Comparison of ENCODE assay signal across 15 mouse cellular contexts in the genomic region with DNA sequence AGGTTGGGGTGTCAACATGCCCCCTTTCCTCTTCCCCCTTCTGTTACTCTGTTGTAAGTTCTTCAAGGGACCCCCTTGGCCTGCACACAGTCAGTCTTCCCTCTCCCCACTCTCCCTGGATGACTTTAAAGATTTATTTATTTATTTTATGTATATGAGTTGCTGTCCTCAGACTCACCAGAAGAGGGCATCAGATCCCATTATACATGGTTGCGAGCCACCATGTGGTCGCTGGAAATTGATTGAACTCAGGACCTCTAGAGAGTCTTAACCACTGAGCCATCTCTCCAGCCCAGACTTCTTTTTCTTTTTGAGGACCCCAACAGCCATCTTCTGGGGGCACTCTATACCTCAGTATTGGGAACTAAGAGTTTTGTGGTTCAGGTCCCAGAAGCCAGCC. TPM values are rescaled to one million over a fixed set of nuclear protein-coding genes. Genes with fewer than 3 reads are reported as not detected.
DNase-seq lines count a peak whose midpoint lies in the region; ATAC-seq and TF ChIP-seq lines count a peak whose summit lies in the region.
"Had no signal": no experiment of that assay in that cellular context is flagged by ENCODE, and none has a peak within 500 bp of the region (broad histone marks: within the 10 kb centered on the region; RNA-seq: fewer than 3 reads in every experiment).

No protein-coding gene starts in this region.

- dilution Hi-C loops in CH12.LX (cut with MboI; ENCODE audit: extremely low pct_ligation_motif_present, extremely low pct_unique_long_range_greater_than_20kb, low sequenced_read_pairs), result no loop called here

- TF ChIP-seq EP300 in liver, embryonic 14.5 days (IDR thresholded peaks at IDR 0.05; ENCODE audit: low read depth), result no peak
- no peak for TF ChIP-seq EP300 in CH12.LX (IDR thresholded peaks at IDR 0.05; ENCODE audit: low read length)

- H3K4me3 ChIP-seq in forebrain, postnatal 0 days (ENCODE audit: low read depth, low read length), result no peak overlapping the region
- no peak overlapping the region for H3K4me3 ChIP-seq in forebrain, embryonic 14.5 days (ENCODE audit: low read depth, low read length)
- no peak overlapping the region for H3K4me3 ChIP-seq in liver, embryonic 14.5 days (ENCODE audit: insufficient read depth in 1 of 2, low read depth in 2 of 2, low read length in 2 of 2)
- no peak overlapping the region for H3K4me3 ChIP-seq in liver, embryonic 12.5 days
- H3K4me3 ChIP-seq in CH12.LX (replicated peaks in 1 of 3; ENCODE audit: low read depth in 2 of 3, low read length in 2 of 3, poor library complexity in 1 of 3), result no peak overlapping the region
- H3K4me3 ChIP-seq: embryonic facial prominence, embryonic 15.5 days; forebrain, embryonic 15.5 days; liver, embryonic 15.5 days; myocyte had no signal

- no peaks in the 10 kb centered on the region for H3K79me2 ChIP-seq in CH12.LX (replicated peaks; ENCODE audit: control insufficient read depth, extremely low read depth, insufficient read depth, poor library complexity, severe bottlenecking)

- no peak overlapping the region for H3K27ac ChIP-seq in forebrain, postnatal 0 days (ENCODE audit: low read depth, low read length)
- no peak overlapping the region for H3K27ac ChIP-seq in forebrain, embryonic 14.5 days (ENCODE audit: low read depth, low read length)
- no peak overlapping the region for H3K27ac ChIP-seq in liver, embryonic 14.5 days
- no peak overlapping the region for H3K27ac ChIP-seq in liver, embryonic 12.5 days
- no peak overlapping the region for H3K27ac ChIP-seq in CH12.LX (ENCODE audit: insufficient read depth, low read depth)
- H3K27ac ChIP-seq: embryonic facial prominence, embryonic 15.5 days; forebrain, embryonic 15.5 days; liver, embryonic 15.5 days had no signal

- TF ChIP-seq POLR2A in CH12.LX (IDR thresholded peaks at IDR 0.05; ENCODE audit: low read depth, low read length), result no peak

- H3K36me3 ChIP-seq in forebrain, postnatal 0 days (ENCODE audit: insufficient read depth), result peaks cover 54% of the 10 kb centered on the region
- peaks cover 12% of the 10 kb centered on the region for H3K36me3 ChIP-seq in forebrain, embryonic 14.5 days (ENCODE audit: control insufficient read depth, insufficient read depth, low read length)
- H3K36me3 ChIP-seq in liver, embryonic 14.5 days (replicated peaks; ENCODE audit: control insufficient read depth, insufficient read depth, low read depth), result no peaks in the 10 kb centered on the region
- 0 out of 2 replicates have a peak, but pooled peaks cover 7% of the 10 kb centered on the region for H3K36me3 ChIP-seq in liver, embryonic 12.5 days
- H3K36me3 ChIP-seq in CH12.LX (replicated peaks in 1 of 2; ENCODE audit: control insufficient read depth in 1 of 2, insufficient read depth in 1 of 2, low read length in 1 of 2), result peaks cover 0 to 4% of the 10 kb centered on the region in 2 experiments
- H3K36me3 ChIP-seq: embryonic facial prominence, embryonic 15.5 days; liver, embryonic 15.5 days had no signal

- peak; percentile 42 for TF ChIP-seq CTCF in forebrain, postnatal 0 days (IDR thresholded peaks at IDR 0.05; ENCODE audit: low read depth)
- TF ChIP-seq CTCF in liver, embryonic 14.5 days (IDR thresholded peaks at IDR 0.05; ENCODE audit: low read depth), result peak; percentile 61
- peak in 1 of 2 experiments; percentile 54; a peak in 2 of 4 replicates for TF ChIP-seq CTCF in CH12.LX (conservative IDR thresholded peaks at IDR 0.05 in 1 of 2, IDR thresholded peaks at IDR 0.05 in 1 of 2; ENCODE audit: low read depth in 2 of 2, low read length in 2 of 2)

- no peak for ATAC-seq in forebrain, postnatal 0 days
- no peak for ATAC-seq in forebrain, embryonic 14.5 days
- no peak for ATAC-seq in liver, embryonic 14.5 days (ENCODE audit: insufficient read depth)
- no peak for ATAC-seq in liver, embryonic 12.5 days
- ATAC-seq: forebrain, embryonic 15.5 days had no signal

- WGBS in forebrain, postnatal 0 days, result 54% methylated on average over 2 of the region's 2 CpGs
- 50% methylated on average over 2 of the region's 2 CpGs for WGBS in forebrain, embryonic 14.5 days
- 50% methylated on average over 2 of the region's 2 CpGs for WGBS in liver, embryonic 14.5 days (ENCODE audit: insufficient replicate concordance)
- 49% methylated on average over 2 of the region's 2 CpGs for WGBS in liver, embryonic 12.5 days (ENCODE audit: insufficient replicate concordance)

- peak; percentile 7 for TF ChIP-seq RAD21 in CH12.LX (IDR thresholded peaks at IDR 0.05; ENCODE audit: low read depth, low read length)

- no peak overlapping the region for H3K4me2 ChIP-seq in forebrain, postnatal 0 days (ENCODE audit: low read depth)
- no peak overlapping the region for H3K4me2 ChIP-seq in forebrain, embryonic 14.5 days (ENCODE audit: low read length)
- H3K4me2 ChIP-seq in liver, embryonic 14.5 days (ENCODE audit: low read depth), result no peak overlapping the region
- H3K4me2 ChIP-seq in liver, embryonic 12.5 days, result no peak overlapping the region
- H3K4me2 ChIP-seq in CH12.LX (ENCODE audit: insufficient read depth, low read depth, poor library complexity, severe bottlenecking), result no peak overlapping the region
- H3K4me2 ChIP-seq: embryonic facial prominence, embryonic 15.5 days; forebrain, embryonic 15.5 days; liver, embryonic 15.5 days had no signal

- in situ Hi-C loops in CH12.LX (cut with MboI; ENCODE audit: low pct_ligation_motif_present, low pct_unique_long_range_greater_than_20kb, low sequenced_read_pairs), result no loop called here

- no peaks in the 10 kb centered on the region for H3K4me1 ChIP-seq in forebrain, postnatal 0 days (ENCODE audit: insufficient read depth)
- no peaks in the 10 kb centered on the region for H3K4me1 ChIP-seq in forebrain, embryonic 14.5 days (ENCODE audit: control insufficient read depth, insufficient read depth, low read length)
- H3K4me1 ChIP-seq in liver, embryonic 14.5 days (replicated peaks; ENCODE audit: control insufficient read depth in 2 of 2, insufficient read depth in 2 of 2, low read length in 1 of 2), result peaks cover 7 to 20% of the 10 kb centered on the region in 2 experiments; a peak in 3 of 4 replicates
- peaks cover 36% of the 10 kb centered on the region for H3K4me1 ChIP-seq in liver, embryonic 12.5 days
- H3K4me1 ChIP-seq in CH12.LX (ENCODE audit: control insufficient read depth in 1 of 2, insufficient read depth in 2 of 2), result peaks cover 9 to 12% of the 10 kb centered on the region in 2 experiments
- H3K4me1 ChIP-seq: embryonic facial prominence, embryonic 15.5 days; forebrain, embryonic 15.5 days had no signal

- H3K27me3 ChIP-seq in forebrain, postnatal 0 days (ENCODE audit: insufficient read depth, low read length), result no peaks in the 10 kb centered on the region
- H3K27me3 ChIP-seq in forebrain, embryonic 14.5 days (replicated peaks; ENCODE audit: control insufficient read depth, insufficient read depth, low read length), result no peaks in the 10 kb centered on the region
- H3K27me3 ChIP-seq in liver, embryonic 14.5 days (ENCODE audit: control insufficient read depth, insufficient read depth, low read length), result no peaks in the 10 kb centered on the region
- no peaks in the 10 kb centered on the region for H3K27me3 ChIP-seq in liver, embryonic 12.5 days (replicated peaks)
- no peaks in the 10 kb centered on the region for H3K27me3 ChIP-seq in CH12.LX (replicated peaks)
- H3K27me3 ChIP-seq: embryonic facial prominence, embryonic 15.5 days; forebrain, embryonic 15.5 days; liver, embryonic 15.5 days had no signal

- no peaks in the 10 kb centered on the region for H3K9me3 ChIP-seq in forebrain, postnatal 0 days (ENCODE audit: low read length)
- no peaks in the 10 kb centered on the region for H3K9me3 ChIP-seq in forebrain, embryonic 14.5 days (replicated peaks; ENCODE audit: control insufficient read depth, low read length)
- no peaks in the 10 kb centered on the region for H3K9me3 ChIP-seq in liver, embryonic 14.5 days (ENCODE audit: control insufficient read depth, low read length)
- H3K9me3 ChIP-seq in liver, embryonic 12.5 days (replicated peaks), result no peaks in the 10 kb centered on the region
- H3K9me3 ChIP-seq in CH12.LX (replicated peaks; ENCODE audit: low read length), result peaks cover 8% of the 10 kb centered on the region
- H3K9me3 ChIP-seq: embryonic facial prominence, embryonic 15.5 days; forebrain, embryonic 15.5 days; liver, embryonic 15.5 days had no signal

- no peak for DNase-seq in forebrain, postnatal 0 days
- no peak for DNase-seq in forebrain, embryonic 14.5 days (ENCODE audit: low spot score)
- DNase-seq in liver, embryonic 14.5 days (ENCODE audit: low read depth in 3 of 3, low spot score in 3 of 3), result no peak
- no peak for DNase-seq in CH12.LX (ENCODE audit: extremely low read depth)
- DNase-seq in naive thymus-derived CD4-positive, alpha-beta T cell, adult 2 months (ENCODE audit: low read depth), result peak; percentile 62
- DNase-seq in right cerebral cortex, adult 18-20 months, result no peak
- DNase-seq in left cerebral cortex, adult 9 months (ENCODE audit: low spot score in 2 of 2), result no peak
- DNase-seq: adrenal gland, postnatal 14 days; heart, adult 11 months; kidney, adult 18-20 months had no signal

- no peak overlapping the region for H3K9ac ChIP-seq in forebrain, postnatal 0 days
- no peak overlapping the region for H3K9ac ChIP-seq in forebrain, embryonic 14.5 days (ENCODE audit: low read length)
- H3K9ac ChIP-seq in liver, embryonic 14.5 days (replicated peaks), result no peak overlapping the region
- no peak overlapping the region for H3K9ac ChIP-seq in liver, embryonic 12.5 days
- H3K9ac ChIP-seq in CH12.LX (ENCODE audit: insufficient read depth, low read depth), result no peak overlapping the region
- H3K9ac ChIP-seq: embryonic facial prominence, embryonic 15.5 days; forebrain, embryonic 15.5 days; liver, embryonic 15.5 days had no signal

RNA-seq across cellular contexts. Expression of a gene that starts 20.4 kb away (rescaled TPM):
- 48.8 and 52.1 TPM in 2 replicates for total RNA-seq in forebrain, postnatal 0 days (2014; rRNA removed)
- 21.6 and 25.7 TPM in 2 replicates for polyA plus RNA-seq in forebrain, postnatal 0 days (2015; fragmentation: Nextera tagmentation; extraction: Ambion mirVana)
- 33.1 and 36.6 TPM in 2 replicates for polyA plus RNA-seq in forebrain, embryonic 14.5 days (2014; fragmentation: Nextera tagmentation; extraction: Ambion mirVana)
- 11.2 and 11.9 TPM in 2 replicates for polyA plus RNA-seq in liver, embryonic 14.5 days (2012; rRNA removed)
- polyA plus RNA-seq in liver, embryonic 14.5 days (2014; fragmentation: Nextera tagmentation; extraction: Ambion mirVana), result 9.4 and 10.8 TPM in 2 replicates
- polyA plus RNA-seq in liver, embryonic 12.5 days (2016; fragmentation: Nextera tagmentation; extraction: Ambion mirVana), result 18.5 and 18.9 TPM in 2 replicates
- total RNA-seq in CH12.LX (2012; rRNA removed) (15.1 and 17.7 TPM in 2 replicates), CH12.LX (2014; rRNA removed) (10.4 and 12.0 TPM in 2 replicates)
- 11.4 and 11.6 TPM in 2 replicates for polyA plus RNA-seq in CH12.LX (2012; ENCODE audit: insufficient read length, low read depth)

RNA-seq across cellular contexts. Expression of a gene that starts 20.8 kb away (rescaled TPM):
- total RNA-seq in forebrain, postnatal 0 days (2014; rRNA removed), result 804 and 1,069 TPM in 2 replicates
- polyA plus RNA-seq in forebrain, postnatal 0 days (2015; fragmentation: Nextera tagmentation; extraction: Ambion mirVana), result 578 and 651 TPM in 2 replicates
- 768 and 902 TPM in 2 replicates for polyA plus RNA-seq in forebrain, embryonic 14.5 days (2014; fragmentation: Nextera tagmentation; extraction: Ambion mirVana)
- 530 and 765 TPM in 2 replicates for polyA plus RNA-seq in liver, embryonic 14.5 days (2012; rRNA removed)
- 774 and 804 TPM in 2 replicates for polyA plus RNA-seq in liver, embryonic 14.5 days (2014; fragmentation: Nextera tagmentation; extraction: Ambion mirVana)
- polyA plus RNA-seq in liver, embryonic 12.5 days (2016; fragmentation: Nextera tagmentation; extraction: Ambion mirVana), result 912 and 924 TPM in 2 replicates
- total RNA-seq in CH12.LX (2012; rRNA removed), result 3,351 and 3,819 TPM in 2 replicates
- 2,106 and 2,198 TPM in 2 replicates for total RNA-seq in CH12.LX (2014; rRNA removed)
- 2,552 and 2,592 TPM in 2 replicates for polyA plus RNA-seq in CH12.LX (2012; ENCODE audit: insufficient read length, low read depth)

RNA-seq across cellular contexts. Expression of a gene that starts 21.4 kb away (rescaled TPM):
- total RNA-seq in forebrain, postnatal 0 days (2014; rRNA removed), result 113 and 127 TPM in 2 replicates
- 58.6 and 69.0 TPM in 2 replicates for polyA plus RNA-seq in forebrain, postnatal 0 days (2015; fragmentation: Nextera tagmentation; extraction: Ambion mirVana)
- polyA plus RNA-seq in forebrain, embryonic 14.5 days (2014; fragmentation: Nextera tagmentation; extraction: Ambion mirVana), result 28.8 and 30.1 TPM in 2 replicates
- polyA plus RNA-seq in liver, embryonic 14.5 days (2012; rRNA removed), result 10.4 and 12.0 TPM in 2 replicates
- 14.4 and 17.3 TPM in 2 replicates for polyA plus RNA-seq in liver, embryonic 14.5 days (2014; fragmentation: Nextera tagmentation; extraction: Ambion mirVana)
- 20.4 and 21.9 TPM in 2 replicates for polyA plus RNA-seq in liver, embryonic 12.5 days (2016; fragmentation: Nextera tagmentation; extraction: Ambion mirVana)
- total RNA-seq in CH12.LX (2012; rRNA removed) (10.7 and 14.8 TPM in 2 replicates), CH12.LX (2014; rRNA removed) (6.0 and 9.7 TPM in 2 replicates)
- polyA plus RNA-seq in CH12.LX (2012; ENCODE audit: insufficient read length, low read depth), result 7.0 and 11.3 TPM in 2 replicates
